Mouse (Mus musculus) lung, postnatal 10 days (tissue): ENCODE results near the gene Apex2.
A peak's percentile ranks its signal among the peaks of the same experiment; 100 is the strongest.

Experiments used
- DNase-seq: peaks from one replicate; pipeline ENCODE4 v3.0.0; 2021

The Apex2 gene

DNA sequence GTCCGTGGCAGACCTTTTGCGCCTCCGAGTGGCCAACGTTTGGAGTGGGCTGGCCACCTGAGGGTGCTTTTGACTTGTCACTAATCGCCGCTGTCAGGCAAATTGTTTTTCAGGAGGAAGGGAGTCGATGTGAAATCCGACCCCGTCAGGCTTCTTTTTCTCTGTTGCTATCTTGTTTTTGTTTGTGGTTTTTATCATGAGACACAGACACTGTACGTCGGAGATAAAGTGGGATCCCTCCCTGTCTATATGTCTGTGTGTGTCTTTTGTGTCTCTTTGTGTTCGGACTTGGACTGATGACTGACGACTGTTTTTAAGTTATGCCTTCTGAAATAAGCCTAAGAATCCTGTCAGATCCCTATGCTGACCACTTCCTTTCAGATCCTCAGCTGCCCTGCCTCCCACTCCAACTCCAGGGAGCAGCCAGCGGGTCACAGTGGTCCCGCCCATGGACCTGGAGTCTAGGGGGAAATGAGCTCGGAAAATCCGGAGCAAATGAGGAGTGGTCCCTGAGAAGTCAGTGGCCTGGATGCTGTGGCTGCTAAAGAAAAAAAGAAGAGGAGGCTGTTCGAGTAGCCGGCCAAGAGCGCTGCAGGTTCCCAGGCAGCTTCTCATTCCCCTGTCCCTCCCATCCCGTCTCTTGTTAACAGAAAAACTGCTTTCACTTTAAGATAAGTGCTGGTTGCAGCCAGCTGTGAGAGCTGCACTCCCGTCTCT, 103.2 kb downstream of the Apex2 start:
- peak; percentile 4 for DNase-seq

DNA sequence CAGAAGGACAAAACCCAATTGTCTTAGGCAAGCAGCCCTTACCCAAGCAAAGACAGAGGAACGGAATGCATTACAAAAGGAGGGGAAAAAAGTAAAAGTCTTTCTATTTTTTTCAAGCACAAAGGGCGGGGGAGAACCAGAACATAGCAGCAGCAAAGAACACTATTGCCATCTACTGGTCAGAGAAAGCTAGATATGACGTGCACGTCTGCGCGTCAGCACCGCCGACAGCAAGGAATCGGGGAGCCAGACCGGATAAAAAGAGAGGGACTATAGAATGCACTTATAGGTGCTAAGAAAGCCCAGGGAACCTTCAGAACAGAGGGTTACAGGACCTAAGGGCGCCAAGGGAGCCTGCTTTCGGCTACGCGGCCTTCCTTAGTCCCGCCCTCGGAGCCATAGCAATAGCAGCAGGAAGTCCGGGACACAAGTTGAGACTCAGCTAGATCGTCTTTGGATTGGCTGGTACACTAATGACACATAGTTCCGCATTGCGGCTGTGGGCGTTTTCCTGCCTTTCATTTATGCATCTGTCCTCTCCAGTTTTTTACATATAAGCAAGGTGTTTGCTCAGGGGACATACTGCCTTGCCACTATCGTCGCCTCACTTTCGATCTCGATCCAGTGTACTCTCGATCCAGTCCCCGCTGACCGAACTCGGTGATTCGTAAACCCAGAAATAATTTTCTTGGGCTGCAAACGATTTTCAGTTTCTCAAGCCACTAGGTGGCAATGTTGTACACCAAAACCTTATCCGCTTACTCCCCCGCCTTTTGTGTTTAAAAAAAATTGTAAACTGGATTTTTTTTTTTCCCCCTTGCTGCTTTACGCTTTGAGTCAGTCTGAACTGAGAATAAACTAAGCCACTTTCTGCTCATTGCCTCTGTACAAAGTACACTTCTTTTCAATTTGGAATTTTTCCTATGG, 111.6 kb downstream of the Apex2 start:
- peak; percentile 85 for DNase-seq

DNA sequence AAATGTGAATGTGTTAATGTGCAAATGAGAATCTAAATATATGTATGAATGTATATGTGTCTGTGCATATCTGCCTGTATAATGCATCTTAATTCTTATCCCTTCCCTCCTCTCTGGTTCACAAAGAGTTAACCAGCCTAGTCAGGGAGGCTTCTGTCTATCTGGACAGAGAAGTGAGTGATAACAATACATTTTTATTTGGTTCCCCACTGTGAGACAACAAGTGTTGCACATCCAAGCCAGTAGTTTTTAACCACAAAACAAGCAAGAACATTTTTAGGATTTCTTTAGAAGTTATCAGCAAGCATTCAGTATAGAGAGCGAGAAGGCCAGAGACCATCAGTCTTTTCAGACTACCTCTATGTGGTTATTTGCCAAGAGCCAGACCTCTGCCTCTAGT, 118.3 kb downstream of the Apex2 start:
- no peak for DNase-seq
